Mouse (Mus musculus) MEL (cell line): Measurements from ENCODE around the gene Pipox. TPM values are rescaled to one million over a fixed set of nuclear protein-coding genes. Genes with fewer than 3 reads are reported as not detected.

ENCODE experiments used
- DNase-seq: peaks from one replicate; pipeline ENCODE4 v3.0.0; 2011; ENCODE audit warnings: low read depth, low spot score
- H3K27ac ChIP-seq: 2 replicates; pipeline ENCODE4 v1.5.1; 2012; ENCODE audit warnings: low read depth, mild to moderate bottlenecking, control low read depth, low read length, moderate library complexity; ENCODE audit not compliant: control insufficient read depth
- H3K27me3 ChIP-seq, 2 experiments: fragments of 150-350 bp in 1 of 2; sonication (generic) in 1 of 2; 2 replicates each; pipeline ENCODE4 v1.6.1; 2012; ENCODE audit warnings: low read length in 2 of 2, mild to moderate bottlenecking in 2 of 2, improper control_type of control experiment in 1 of 2, moderate library complexity in 1 of 2; ENCODE audit not compliant: insufficient read depth in 2 of 2, control insufficient read depth in 1 of 2
- H3K36me3 ChIP-seq, 2 experiments: 2 replicates each; pipeline ENCODE4 v1.6.1; 2012 to 2014; ENCODE audit warnings: low read length in 2 of 2, improper control_type of control experiment in 1 of 2, inconsistent platforms in 1 of 2, mild to moderate bottlenecking in 1 of 2; ENCODE audit not compliant: insufficient read depth in 2 of 2, control insufficient read depth in 1 of 2
- H3K4me1 ChIP-seq, 2 experiments: fragments of 150-350 bp in 1 of 2; sonication (generic) in 1 of 2; 2 replicates each; pipeline ENCODE4 v1.6.1; 2012; ENCODE audit warnings: low read length in 2 of 2, improper control_type of control experiment in 1 of 2, mild to moderate bottlenecking in 1 of 2; ENCODE audit not compliant: insufficient read depth in 2 of 2, control insufficient read depth in 1 of 2
- H3K4me3 ChIP-seq, 2 experiments: fragments of 150-350 bp in 1 of 2; sonication (generic) in 1 of 2; 2 replicates each; pipeline ENCODE4 v1.5.1; 2012; ENCODE audit warnings: low read depth in 2 of 2, low read length in 2 of 2, mild to moderate bottlenecking in 2 of 2, moderate library complexity in 2 of 2, control low read depth in 1 of 2, improper control_type of control experiment in 1 of 2; ENCODE audit not compliant: control insufficient read depth in 1 of 2, insufficient read depth in 1 of 2
- H3K79me2 ChIP-seq: 2 replicates; pipeline ENCODE4 v1.6.1; 2012; ENCODE audit warnings: mild to moderate bottlenecking, low read length, moderate library complexity; ENCODE audit not compliant: control insufficient read depth, poor library complexity, insufficient read depth
- H3K9ac ChIP-seq: 2 replicates; pipeline ENCODE4 v1.6.1; 2012; ENCODE audit warnings: low read depth, mild to moderate bottlenecking, control low read depth, low read length, moderate library complexity; ENCODE audit not compliant: control insufficient read depth, poor library complexity, severe bottlenecking
- H3K9me3 ChIP-seq: fragments of 150-350 bp; sonication (generic); replicated peaks from 2 replicates; pipeline ENCODE4 v1.6.1; 2012; ENCODE audit warnings: mild to moderate bottlenecking, low read length, improper control_type of control experiment, moderate library complexity; ENCODE audit not compliant: insufficient read depth
- BHLHE40 ChIP-seq: IDR thresholded peaks from 2 replicates; pipeline ENCODE4 v1.6.1; 2012; ENCODE audit warnings: low read depth, mild to moderate bottlenecking, inconsistent platforms, low read length, improper control_type of control experiment, borderline replicate concordance
- CHD1 ChIP-seq: IDR thresholded peaks from 2 replicates; pipeline ENCODE4 v1.6.1; 2012; ENCODE audit warnings: low read depth, mild to moderate bottlenecking, inconsistent platforms, low read length, improper control_type of control experiment
- E2F4 ChIP-seq: IDR thresholded peaks from 2 replicates; pipeline ENCODE4 v1.6.1; 2011; ENCODE audit warnings: low read depth, low read length, improper control_type of control experiment, borderline replicate concordance
- ELF1 ChIP-seq: IDR thresholded peaks from 2 replicates; pipeline ENCODE4 v1.6.1; 2014; ENCODE audit warnings: low read depth, mild to moderate bottlenecking, inconsistent platforms, low read length, improper control_type of control experiment, moderate library complexity
- ETS1 ChIP-seq: IDR thresholded peaks from 2 replicates; pipeline ENCODE4 v1.6.1; 2012; ENCODE audit warnings: low read depth, mild to moderate bottlenecking, inconsistent platforms, low read length, improper control_type of control experiment, moderate library complexity
- GATA1 ChIP-seq: IDR thresholded peaks from 2 replicates; pipeline ENCODE4 v1.6.1; 2011; ENCODE audit warnings: low read depth, low read length, improper control_type of control experiment
- JUND ChIP-seq: IDR thresholded peaks from 2 replicates; pipeline ENCODE4 v1.6.1; 2011; ENCODE audit warnings: low read depth, mild to moderate bottlenecking, improper control_type of control experiment, low read length
- KAT2A ChIP-seq: conservative IDR thresholded peaks from 2 replicates; pipeline ENCODE4 v1.6.1; 2012; ENCODE audit warnings: low read depth, low read length, improper control_type of control experiment, inconsistent platforms
- MAX ChIP-seq: IDR thresholded peaks from 2 replicates; pipeline ENCODE4 v1.6.1; 2011; ENCODE audit warnings: low read length, improper control_type of control experiment
- MAZ ChIP-seq: IDR thresholded peaks from 2 replicates; pipeline ENCODE4 v1.6.1; 2012; ENCODE audit warnings: low read depth, mild to moderate bottlenecking, inconsistent platforms, low read length, improper control_type of control experiment
- MEF2A ChIP-seq: IDR thresholded peaks from 2 replicates; pipeline ENCODE4 v1.6.1; 2014; ENCODE audit warnings: low read depth, mild to moderate bottlenecking, inconsistent platforms, low read length, improper control_type of control experiment; ENCODE audit not compliant: poor library complexity, insufficient replicate concordance, severe bottlenecking; ENCODE audit errors: extremely low read depth
- MXI1 ChIP-seq: IDR thresholded peaks from 2 replicates; pipeline ENCODE4 v1.6.1; 2011; ENCODE audit warnings: mild to moderate bottlenecking, low read depth, low read length, improper control_type of control experiment
- MYB ChIP-seq: IDR thresholded peaks from 2 replicates; pipeline ENCODE4 v1.6.1; 2011; ENCODE audit warnings: mild to moderate bottlenecking, low read depth, low read length, improper control_type of control experiment
- NRF1 ChIP-seq: IDR thresholded peaks from 2 replicates; pipeline ENCODE4 v1.6.1; 2014; ENCODE audit warnings: low read depth, mild to moderate bottlenecking, inconsistent platforms, low read length, improper control_type of control experiment, moderate library complexity; ENCODE audit not compliant: poor library complexity, insufficient read depth, severe bottlenecking
- POLR2A ChIP-seq, 2 experiments: IDR thresholded peaks; 2 replicates each; pipeline ENCODE4 v1.6.1; 2011 to 2012; ENCODE audit warnings: low read length in 2 of 2, mild to moderate bottlenecking in 2 of 2, control low read depth in 1 of 2, improper control_type of control experiment in 1 of 2, low read depth in 1 of 2, moderate library complexity in 1 of 2; ENCODE audit not compliant: control insufficient read depth in 1 of 2, insufficient read depth in 1 of 2, poor library complexity in 1 of 2
- POLR2AphosphoS2 ChIP-seq: IDR thresholded peaks from 2 replicates; pipeline ENCODE4 v1.6.1; 2011; ENCODE audit warnings: low read length, improper control_type of control experiment
- RAD21 ChIP-seq: IDR thresholded peaks from 2 replicates; pipeline ENCODE4 v1.6.1; 2011; ENCODE audit warnings: mild to moderate bottlenecking, low read depth, low read length, improper control_type of control experiment
- SIN3A ChIP-seq: IDR thresholded peaks from 2 replicates; pipeline ENCODE4 v1.6.1; 2012; ENCODE audit warnings: low read length, improper control_type of control experiment, inconsistent platforms
- SMC3 ChIP-seq: IDR thresholded peaks from 2 replicates; pipeline ENCODE4 v1.6.1; 2011; ENCODE audit warnings: low read depth, low read length, improper control_type of control experiment
- TAL1 ChIP-seq: IDR thresholded peaks from 2 replicates; pipeline ENCODE4 v1.6.1; 2012; ENCODE audit warnings: mild to moderate bottlenecking, inconsistent platforms, low read length, moderate library complexity, mixed read lengths
- TBP ChIP-seq: IDR thresholded peaks from 2 replicates; pipeline ENCODE4 v1.8.0; 2011; ENCODE audit warnings: low read depth, low read length, improper control_type of control experiment
- TCF12 ChIP-seq: IDR thresholded peaks from 2 replicates; pipeline ENCODE4 v1.6.1; 2014; ENCODE audit warnings: low read depth, mild to moderate bottlenecking, inconsistent platforms, low read length, improper control_type of control experiment, moderate library complexity
- UBTF ChIP-seq: IDR thresholded peaks from 2 replicates; pipeline ENCODE4 v1.6.1; 2012; ENCODE audit warnings: low read depth, mild to moderate bottlenecking, inconsistent platforms, low read length, improper control_type of control experiment, moderate library complexity, borderline replicate concordance; ENCODE audit not compliant: insufficient read depth
- USF1 ChIP-seq: IDR thresholded peaks from 2 replicates; pipeline ENCODE4 v1.6.1; 2014; ENCODE audit warnings: low read depth, mild to moderate bottlenecking, inconsistent platforms, low read length, improper control_type of control experiment, moderate library complexity
- USF2 ChIP-seq, 2 experiments: IDR thresholded peaks; 2 replicates each; pipeline ENCODE4 v1.6.1; 2011 to 2012; ENCODE audit warnings: improper control_type of control experiment in 2 of 2, low read length in 2 of 2, borderline replicate concordance in 1 of 2, inconsistent platforms in 1 of 2, low read depth in 1 of 2, mild to moderate bottlenecking in 1 of 2; ENCODE audit not compliant: insufficient read depth in 1 of 2
- ZC3H11A ChIP-seq: IDR thresholded peaks from 2 replicates; pipeline ENCODE4 v1.6.1; 2012; ENCODE audit warnings: low read depth, mild to moderate bottlenecking, inconsistent platforms, low read length, improper control_type of control experiment
- ZKSCAN1 ChIP-seq: IDR thresholded peaks from 2 replicates; pipeline ENCODE4 v1.6.1; 2012; ENCODE audit warnings: low read depth, mild to moderate bottlenecking, inconsistent platforms, low read length, improper control_type of control experiment, moderate library complexity
- ZMIZ1 ChIP-seq: IDR thresholded peaks from 2 replicates; pipeline ENCODE4 v1.6.1; 2012; ENCODE audit warnings: low read depth, mild to moderate bottlenecking, inconsistent platforms, low read length, improper control_type of control experiment, moderate library complexity
- polyA plus RNA-seq, 2 experiments: library from polyadenylated mRNA; stranded (reverse) in 1 of 2; unstranded in 1 of 2; fragments of >175 nt in 1 of 2; fragments of >200 nt in 1 of 2; gene quantifications; 2 replicates each; pipeline versions ENCODE4 v1.2.1 to v1.2.4; 2012; ENCODE audit warnings: low replicate concordance in 2 of 2, low read depth in 1 of 2; ENCODE audit not compliant: insufficient read length in 2 of 2, insufficient read depth in 1 of 2, missing spikeins in 1 of 2
- total RNA-seq: library from RNA; depleted of rRNA; stranded (reverse); fragments of 300-350 nt; gene quantifications from 2 replicates; pipeline ENCODE4 v1.2.3, GENCODE M21; 2012

The Pipox gene
- total and polyA plus RNA-seq, 3 experiments: not detected

GRCm38 (mm10) chr11:77851483-77852010 lies 42.3 kb downstream of the Pipox start:
- Histone ChIP-seq H3K27ac (no peak overlapping the region), H3K79me2 (no peaks in the 10 kb centered on the region), H3K27me3 (no peaks in the 10 kb centered on the region), H3K4me3 (no peak overlapping the region), H3K9me3 (no peaks in the 10 kb centered on the region), H3K9ac (no peak overlapping the region), H3K4me1 (no peaks in the 10 kb centered on the region), H3K36me3 (no peaks in the 10 kb centered on the region)
- DNase-seq: no peak
- TF ChIP-seq TCF12: no peak
- no peak for TF ChIP-seq JUND
- TF ChIP-seq UBTF: no peak
- no peak for TF ChIP-seq MXI1
- TF ChIP-seq POLR2AphosphoS2: no peak
- no peak for TF ChIP-seq TBP
- no peak for TF ChIP-seq SIN3A
- no peak for TF ChIP-seq RAD21
- no peak for TF ChIP-seq E2F4
- TF ChIP-seq POLR2A (IDR thresholded peaks at IDR 0.05; ENCODE audit: control insufficient read depth in 1 of 2, insufficient read depth in 1 of 2, low read depth in 1 of 2, low read length in 2 of 2, poor library complexity in 1 of 2): no peak
- no peak for TF ChIP-seq CHD1
- no peak for TF ChIP-seq MEF2A
- no peak for TF ChIP-seq MYB
- no peak for TF ChIP-seq KAT2A
- no peak for TF ChIP-seq MAX
- no peak for TF ChIP-seq MAZ
- TF ChIP-seq USF1: no peak
- no peak for TF ChIP-seq TAL1
- TF ChIP-seq, all 39 proteins: peak for 0

DNA sequence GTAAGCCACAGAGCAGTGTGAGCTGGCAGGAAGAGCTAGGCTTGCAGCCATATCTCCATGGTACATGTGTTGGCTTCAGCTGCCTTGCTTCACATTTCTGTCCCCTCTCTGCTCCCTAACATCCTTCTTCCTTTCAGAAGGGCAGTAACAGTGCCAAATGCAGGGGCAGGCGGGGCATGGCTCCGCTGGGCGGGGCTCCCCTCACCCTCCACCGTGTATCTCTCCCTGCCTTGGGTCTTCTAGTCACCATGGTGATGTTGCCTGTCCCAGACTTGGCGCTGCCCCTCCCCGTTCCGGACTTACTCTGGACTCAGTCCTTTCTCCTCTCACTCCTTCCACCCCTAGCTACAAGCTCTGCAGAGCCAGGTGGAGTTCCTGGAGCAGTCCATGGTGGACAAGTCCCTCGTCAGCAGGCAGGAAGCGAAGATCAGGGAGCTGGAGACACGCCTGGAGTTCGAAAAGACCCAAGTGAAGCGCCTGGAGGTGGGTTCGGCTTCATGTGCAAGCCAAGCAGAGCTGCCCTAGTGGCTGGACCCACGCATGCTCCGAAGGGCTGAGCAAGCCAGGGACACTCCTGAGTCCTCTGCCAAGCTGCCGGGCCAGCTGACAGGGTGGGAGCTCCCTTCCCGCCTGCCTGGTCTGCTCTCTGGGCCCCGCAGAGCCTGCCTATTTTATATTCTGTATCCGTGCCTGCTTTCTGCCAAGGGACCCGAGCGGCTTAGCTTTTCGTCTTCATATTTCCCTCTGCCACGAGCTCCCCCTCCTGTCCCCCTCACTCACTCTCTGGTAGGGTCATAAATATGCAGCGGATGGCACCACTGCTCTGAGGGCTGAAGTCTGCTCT lies 43.3 kb downstream of the Pipox start:
- Histone ChIP-seq H3K9me3 (no peaks in the 10 kb centered on the region), H3K4me1 (no peaks in the 10 kb centered on the region), H3K79me2 (no peaks in the 10 kb centered on the region), H3K4me3 (no peak overlapping the region), H3K9ac (no peak overlapping the region), H3K27me3 (no peaks in the 10 kb centered on the region), H3K27ac (no peak overlapping the region), H3K36me3 (no peaks in the 10 kb centered on the region)
- no peak for TF ChIP-seq UBTF
- no peak for TF ChIP-seq BHLHE40
- TF ChIP-seq POLR2A (IDR thresholded peaks at IDR 0.05; ENCODE audit: control insufficient read depth in 1 of 2, insufficient read depth in 1 of 2, low read depth in 1 of 2, low read length in 2 of 2, poor library complexity in 1 of 2): no peak
- no peak for TF ChIP-seq ZC3H11A
- TF ChIP-seq ETS1: no peak
- TF ChIP-seq SMC3: no peak
- no peak for TF ChIP-seq ZMIZ1
- TF ChIP-seq POLR2AphosphoS2: no peak
- no peak for TF ChIP-seq ZKSCAN1
- no peak for TF ChIP-seq GATA1
- TF ChIP-seq MYB: no peak
- no peak for TF ChIP-seq MXI1
- TF ChIP-seq ELF1: no peak
- TF ChIP-seq MEF2A: no peak
- no peak for TF ChIP-seq MAX
- TF ChIP-seq KAT2A: no peak
- TF ChIP-seq USF2 (IDR thresholded peaks at IDR 0.05; ENCODE audit: borderline replicate concordance in 1 of 2, insufficient read depth in 1 of 2, low read depth in 1 of 2, low read length in 2 of 2): no peak
- TF ChIP-seq NRF1: no peak
- TF ChIP-seq CHD1: no peak
- no peak for DNase-seq
